Mouse (Mus musculus) T-cell, adult 2 months (primary cell): ENCODE measurements at regions not wholly inside any gene's neighbourhood (a gene's known extent, or its start where the extent isn't known, plus 50 kb on each side); places are given as distances from the start of the nearest gene placed in this dataset.

Experiments used
- DNase-seq: peaks from one replicate; pipeline ENCODE4 v3.0.0; 2022; ENCODE audit warnings: low spot score

- DNase-seq = no peak
These were observed 123.2 kb upstream of the Plekha5 start for GRCm38 (mm10) chr6:140300470-140301145.

GRCm38 (mm10) chr6:140299653-140300052, 124.2 kb upstream of the Plekha5 start:
- DNase-seq = no peak

GRCm38 (mm10) chr6:140297969-140298554, 125.8 kb upstream of the Plekha5 start:
- DNase-seq = no peak

GRCm38 (mm10) chr6:140297561-140297960, 126.3 kb upstream of the Plekha5 start:
- no peak for DNase-seq

- no peak for DNase-seq
These were observed 133.7 kb upstream of the Plekha5 start for GRCm38 (mm10) chr6:140290109-140290508.

GRCm38 (mm10) chr6:140288799-140289198, 135.1 kb upstream of the Plekha5 start:
- DNase-seq = no peak

GRCm38 (mm10) chr6:140282285-140282577, 141.6 kb upstream of the Plekha5 start:
- no peak for DNase-seq

GRCm38 (mm10) chr6:140281488-140282284, 142.2 kb upstream of the Plekha5 start:
- no peak for DNase-seq

GRCm38 (mm10) chr6:140280817-140281475, 142.9 kb upstream of the Plekha5 start:
- no peak for DNase-seq

- no peak for DNase-seq
These were observed 144.0 kb upstream of the Plekha5 start for GRCm38 (mm10) chr6:140279736-140280370.

- no peak for DNase-seq
These were observed 145.1 kb upstream of the Plekha5 start for GRCm38 (mm10) chr6:140278750-140279149.

- DNase-seq = no peak
These were observed 153.3 kb upstream of the Plekha5 start for GRCm38 (mm10) chr6:140270592-140270991.

GRCm38 (mm10) chr6:140268315-140269070, 155.4 kb upstream of the Plekha5 start:
- no peak for DNase-seq

GRCm38 (mm10) chr6:140263920-140264319, 159.9 kb upstream of the Plekha5 start:
- DNase-seq = no peak

- DNase-seq = no peak
These were observed 162.0 kb upstream of the Plekha5 start for GRCm38 (mm10) chr6:140261813-140262212.

- no peak for DNase-seq
These were observed 165.1 kb upstream of the Plekha5 start for GRCm38 (mm10) chr6:140258761-140259160.

GRCm38 (mm10) chr6:140258101-140258500, 165.8 kb upstream of the Plekha5 start:
- DNase-seq = no peak

- DNase-seq = no peak
These were observed 172.3 kb upstream of the Plekha5 start for GRCm38 (mm10) chr6:140251527-140251926.

GRCm38 (mm10) chr6:140243411-140244151, 180.3 kb upstream of the Plekha5 start:
- DNase-seq = no peak

- DNase-seq = no peak
These were observed 184.5 kb upstream of the Plekha5 start for GRCm38 (mm10) chr6:140239356-140239755.

- no peak for DNase-seq
These were observed 190.3 kb upstream of the Plcz1 start for GRCm38 (mm10) chr6:140231537-140231936.
